Comparison of ENCODE assay signal across 9 mouse cellular contexts in the genomic region with DNA sequence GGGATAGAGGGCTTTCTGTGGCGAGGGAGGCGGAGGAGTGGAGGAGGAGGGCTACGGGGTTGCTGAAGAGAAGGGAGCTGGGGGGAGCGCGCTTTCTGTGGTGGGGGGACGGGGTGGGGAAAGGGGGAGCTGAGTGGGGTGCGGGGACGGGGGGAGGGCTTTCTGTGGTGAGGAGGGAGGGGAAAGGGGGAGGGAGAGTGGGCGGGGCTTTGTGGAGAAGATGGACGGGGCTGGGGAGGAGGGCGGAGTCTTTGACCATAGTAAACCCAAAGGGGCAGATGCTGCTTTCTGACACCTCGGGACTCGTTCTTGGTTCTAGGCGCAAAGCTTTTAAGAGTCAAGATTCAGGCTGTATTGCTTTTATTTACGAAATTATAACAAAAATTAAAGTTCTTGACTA. TPM values are rescaled to one million over a fixed set of nuclear protein-coding genes. Genes with fewer than 3 reads are reported as not detected.
DNase-seq lines count a peak whose midpoint lies in the region; ATAC-seq and TF ChIP-seq lines count a peak whose summit lies in the region.
"Had no signal": no experiment of that assay in that cellular context is flagged by ENCODE, and none has a peak within 500 bp of the region (broad histone marks: within the 10 kb centered on the region; RNA-seq: fewer than 3 reads in every experiment).

No protein-coding gene starts in this region.

- no peaks in the 10 kb centered on the region for H3K4me1 ChIP-seq in intestine, embryonic 15.5 days (replicated peaks)
- peaks cover 7% of the 10 kb centered on the region; the same call in 1 of the 2 replicates for H3K4me1 ChIP-seq in liver, embryonic 11.5 days (replicated peaks; ENCODE audit: control insufficient read depth, insufficient read depth, low read length)

- no peak for TF ChIP-seq POLR2A in myocyte (IDR thresholded peaks at IDR 0.05; ENCODE audit: insufficient read length, low read depth)

- peaks cover 21% of the 10 kb centered on the region for H3K79me2 ChIP-seq in myocyte (ENCODE audit: control insufficient read depth, insufficient read depth)

- H3K36me3 ChIP-seq in intestine, embryonic 15.5 days = peaks cover 24% of the 10 kb centered on the region
- peaks cover 20% of the 10 kb centered on the region for H3K36me3 ChIP-seq in liver, embryonic 11.5 days (ENCODE audit: control insufficient read depth, insufficient read depth, low read length)
- peaks cover 34% of the 10 kb centered on the region for H3K36me3 ChIP-seq in myocyte (ENCODE audit: control insufficient read depth, insufficient read depth)

- ATAC-seq in intestine, embryonic 15.5 days = peak; percentile 36; the same call in 1 of the 2 replicates
- peak; percentile 39 for ATAC-seq in liver, embryonic 11.5 days (replicated peaks; ENCODE audit: low FRiP score)

- WGBS in intestine, embryonic 15.5 days = 1% methylated on average over 12 of the region's 15 CpGs
- 1% methylated on average over 15 of the region's 15 CpGs for WGBS in liver, embryonic 11.5 days

- H3K4me3 ChIP-seq in intestine, embryonic 15.5 days (replicated peaks) = peak overlapping the region; percentile 59
- peak overlapping the region; percentile 63 for H3K4me3 ChIP-seq in liver, embryonic 11.5 days (ENCODE audit: low read depth, low read length)
- peak overlapping the region; percentile 69 for H3K4me3 ChIP-seq in myocyte

- H3K4me2 ChIP-seq in intestine, embryonic 15.5 days (replicated peaks) = peak overlapping the region; percentile 54
- H3K4me2 ChIP-seq in liver, embryonic 11.5 days = peak overlapping the region; percentile 66
- H3K4me2 ChIP-seq in myocyte (ENCODE audit: low read depth) = peak overlapping the region; percentile 72

- peak overlapping the region; percentile 65 for H3K9ac ChIP-seq in intestine, embryonic 15.5 days
- peak overlapping the region; percentile 67 for H3K9ac ChIP-seq in liver, embryonic 11.5 days (ENCODE audit: low read depth, low read length)

- H3K27ac ChIP-seq in intestine, embryonic 15.5 days = peak overlapping the region; percentile 93
- peak overlapping the region; percentile 90 for H3K27ac ChIP-seq in liver, embryonic 11.5 days (ENCODE audit: low read depth, low read length)

- H3K9me3 ChIP-seq in intestine, embryonic 15.5 days = no peaks in the 10 kb centered on the region
- no peaks in the 10 kb centered on the region for H3K9me3 ChIP-seq in liver, embryonic 11.5 days (ENCODE audit: control insufficient read depth, low read length)

- H3ac ChIP-seq in myocyte (ENCODE audit: control insufficient read depth, insufficient read length) = peak overlapping the region; percentile 89

- peak; percentile 72 for DNase-seq in urinary bladder, postnatal 14 days (ENCODE audit: low spot score)
- no peak for DNase-seq in urinary bladder, postnatal 10 days (ENCODE audit: low spot score)
- peak; percentile 69 for DNase-seq in cerebellum, adult 9-10 months
- peak; percentile 63 for DNase-seq in gastrocnemius, adult 18-20 months (ENCODE audit: low spot score)
- DNase-seq in liver, embryonic 11.5 days (ENCODE audit: low spot score) = peak; percentile 62
- DNase-seq in testis, postnatal 14 days (ENCODE audit: low spot score) = peak; percentile 78

- H3K27me3 ChIP-seq in intestine, embryonic 15.5 days (replicated peaks) = no peaks in the 10 kb centered on the region
- H3K27me3 ChIP-seq in liver, embryonic 11.5 days (replicated peaks; ENCODE audit: control insufficient read depth, insufficient read depth, low read length) = no peaks in the 10 kb centered on the region
- no peaks in the 10 kb centered on the region for H3K27me3 ChIP-seq in myocyte (ENCODE audit: control insufficient read depth, insufficient read depth, insufficient read length)

TF ChIP-seq in myocyte, 11 proteins besides CTCF, POLR2A, EP300 and RAD21:
- TF ChIP-seq TCF3 (IDR thresholded peaks at IDR 0.05; ENCODE audit: insufficient read length, low read depth) (no peak), MYOD1 (IDR thresholded peaks at IDR 0.05; ENCODE audit: control insufficient read depth in 1 of 3, insufficient read length in 2 of 3, low read depth in 2 of 3) (no peak), MAX (IDR thresholded peaks at IDR 0.05; ENCODE audit: low read depth) (no peak), POLR2AphosphoS2 (IDR thresholded peaks at IDR 0.05; ENCODE audit: insufficient read length, low read depth) (no peak), CEBPB (IDR thresholded peaks at IDR 0.05; ENCODE audit: insufficient read depth, poor library complexity, severe bottlenecking) (no peak), USF1 (IDR thresholded peaks at IDR 0.05; ENCODE audit: low read depth) (no peak), REST (IDR thresholded peaks at IDR 0.05; ENCODE audit: insufficient read depth, insufficient read length) (no peak), E2F4 (IDR thresholded peaks at IDR 0.05; ENCODE audit: insufficient read depth) (no peak), MYOG (IDR thresholded peaks at IDR 0.05; ENCODE audit: control insufficient read depth in 1 of 3, insufficient read depth in 1 of 3, insufficient read length in 2 of 3, low read depth in 2 of 3) (no peak), TCF12 (IDR thresholded peaks at IDR 0.05; ENCODE audit: insufficient read depth, poor library complexity, severe bottlenecking) (no peak), SRF (IDR thresholded peaks at IDR 0.05; ENCODE audit: control insufficient read depth, insufficient read length, low read depth) (no peak)
TF ChIP-seq in myocyte: peak in this region for 0.

RNA-seq across cellular contexts. Expression of a gene that starts 0.4 kb away (rescaled TPM):
- 10 to 100 TPM; 74.8 to 79.4 TPM for total RNA-seq in gastrocnemius, adult 18-20 months (2021)
- polyA plus RNA-seq in intestine, embryonic 15.5 days (2015; fragmentation: Nextera tagmentation; extraction: Ambion mirVana) = 209 and 240 TPM in 2 replicates
- polyA plus RNA-seq in liver, embryonic 11.5 days (2014; fragmentation: Nextera tagmentation; extraction: Ambion mirVana) = 218 and 238 TPM in 2 replicates
- 78.6 TPM for polyA plus RNA-seq in myocyte (2012; fragmentation: generic; extraction: Trizol)

RNA-seq across cellular contexts. Expression of a gene that starts 40.0 kb away (rescaled TPM):
- under 1 TPM in 1 of 2 experiments, not detected in 1; 0.11 TPM for total RNA-seq in gastrocnemius, adult 18-20 months (2021)
- 0.58 and 0.78 TPM in 2 replicates for polyA plus RNA-seq in intestine, embryonic 15.5 days (2015; fragmentation: Nextera tagmentation; extraction: Ambion mirVana)
- polyA plus RNA-seq in liver, embryonic 11.5 days (2014; fragmentation: Nextera tagmentation; extraction: Ambion mirVana) = 0.36 and 0.97 TPM in 2 replicates
- 0.18 TPM for polyA plus RNA-seq in myocyte (2012; fragmentation: generic; extraction: Trizol)
- total RNA-seq: hematopoietic stem cell, adult 5-6 weeks had no signal
